Mouse (Mus musculus): Measurements from ENCODE around the gene A730071L15Rik. TPM values are rescaled to one million over a fixed set of nuclear protein-coding genes. Genes with fewer than 3 reads are reported as not detected.

Gene A730071L15Rik
- total RNA-seq, 1 experiment from 2014 or later: 1.9 TPM

- ATAC-seq (replicated peaks; ENCODE audit: insufficient number of reproducible peaks, low FRiP score, low TSS enrichment, poor library complexity, severe bottlenecking): no peak
These were observed 21.1 kb upstream of the A730071L15Rik start for GRCm38 (mm10) chr11:6178673-6179166.

GRCm38 (mm10) chr11:6179194-6179593 lies 20.6 kb upstream of the A730071L15Rik start:
- ATAC-seq (replicated peaks; ENCODE audit: insufficient number of reproducible peaks, low FRiP score, low TSS enrichment, poor library complexity, severe bottlenecking): no peak

GRCm38 (mm10) chr11:6180811-6181399 lies 18.9 kb upstream of the A730071L15Rik start:
- no peak for ATAC-seq (replicated peaks; ENCODE audit: insufficient number of reproducible peaks, low FRiP score, low TSS enrichment, poor library complexity, severe bottlenecking)

GRCm38 (mm10) chr11:6183246-6183645 lies 16.6 kb upstream of the A730071L15Rik start:
- no peak for ATAC-seq (replicated peaks; ENCODE audit: insufficient number of reproducible peaks, low FRiP score, low TSS enrichment, poor library complexity, severe bottlenecking)

GRCm38 (mm10) chr11:6184202-6184935 lies 15.5 kb upstream of the A730071L15Rik start:
- no peak for ATAC-seq (replicated peaks; ENCODE audit: insufficient number of reproducible peaks, low FRiP score, low TSS enrichment, poor library complexity, severe bottlenecking)

GRCm38 (mm10) chr11:6187399-6187798 lies 12.4 kb upstream of the A730071L15Rik start:
- no peak for ATAC-seq (replicated peaks; ENCODE audit: insufficient number of reproducible peaks, low FRiP score, low TSS enrichment, poor library complexity, severe bottlenecking)

DNA sequence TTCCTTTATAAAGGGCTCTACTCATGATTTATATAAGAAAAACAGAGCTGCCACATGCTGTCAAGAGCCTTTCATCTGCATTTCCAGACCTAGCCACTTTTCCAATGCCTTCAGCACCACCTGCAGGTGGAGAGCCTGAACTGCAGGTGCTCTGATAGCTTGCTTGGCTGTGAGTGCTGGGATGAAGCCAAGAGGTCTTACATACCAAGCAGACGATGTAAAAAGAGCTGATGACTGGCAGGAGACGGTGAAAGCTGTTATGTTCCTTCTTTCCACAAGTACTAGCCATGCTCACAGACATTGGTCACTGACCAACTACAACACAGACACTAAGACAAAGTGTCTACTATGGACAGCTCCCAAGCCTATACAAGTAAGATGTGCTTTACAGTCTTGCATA lies 12.0 kb upstream of the A730071L15Rik start:
- ATAC-seq (replicated peaks; ENCODE audit: insufficient number of reproducible peaks, low FRiP score, low TSS enrichment, poor library complexity, severe bottlenecking): peak; percentile 95

GRCm38 (mm10) chr11:6196780-6197179 lies 3.0 kb upstream of the A730071L15Rik start:
- no peak for ATAC-seq (replicated peaks; ENCODE audit: insufficient number of reproducible peaks, low FRiP score, low TSS enrichment, poor library complexity, severe bottlenecking)

DNA sequence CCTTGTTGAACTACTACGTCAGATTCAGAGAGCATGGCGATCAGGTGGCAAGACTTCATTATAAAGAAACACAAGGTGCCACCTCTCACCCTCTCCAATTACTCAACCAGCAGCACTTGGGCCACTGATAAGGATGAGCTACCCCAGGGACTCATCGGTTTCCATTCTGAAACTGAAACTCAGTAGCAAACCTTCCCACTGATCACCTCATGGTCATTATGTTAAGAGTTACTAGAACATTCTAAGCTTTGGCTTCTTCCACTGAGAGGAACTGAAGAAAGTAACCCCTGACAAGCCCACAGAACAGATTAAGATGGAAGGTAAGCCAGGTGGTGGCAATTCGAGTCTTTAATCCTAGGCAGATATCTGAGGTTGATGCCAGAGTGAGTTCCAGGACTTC lies 1.4 kb upstream of the A730071L15Rik start:
- ATAC-seq (replicated peaks; ENCODE audit: insufficient number of reproducible peaks, low FRiP score, low TSS enrichment, poor library complexity, severe bottlenecking): no peak

- peak; percentile 91 for ATAC-seq (replicated peaks; ENCODE audit: insufficient number of reproducible peaks, low FRiP score, low TSS enrichment, poor library complexity, severe bottlenecking)
These were observed 299 bp downstream of the A730071L15Rik start, which contains the start of gene Nudcd3 for GRCm38 (mm10) chr11:6200087-6200569. Gene Nudcd3 (minus strand): TSS chr11:6200415.

DNA sequence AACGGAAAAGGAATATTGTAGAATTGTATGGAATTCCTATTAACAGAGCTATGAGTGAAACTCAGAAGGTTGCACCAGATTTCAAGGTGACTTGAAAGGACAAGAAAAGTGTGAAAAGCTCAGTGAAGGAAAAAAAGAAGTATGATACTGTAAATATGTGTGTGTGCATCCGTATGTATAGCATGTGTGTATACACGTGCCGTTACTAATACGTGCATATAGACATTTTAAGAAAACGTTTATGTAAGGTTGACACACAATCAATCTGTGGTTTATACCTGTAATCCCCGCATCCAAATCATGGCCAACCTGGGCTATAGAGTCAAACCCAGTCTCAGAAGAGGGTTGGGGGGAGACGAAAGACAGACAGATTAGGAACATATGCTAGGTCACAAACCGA lies 741 bp downstream of the A730071L15Rik start:
- ATAC-seq (replicated peaks; ENCODE audit: insufficient number of reproducible peaks, low FRiP score, low TSS enrichment, poor library complexity, severe bottlenecking): 0 out of 2 replicates have a peak, but pooled peaks have one; percentile 9

DNA sequence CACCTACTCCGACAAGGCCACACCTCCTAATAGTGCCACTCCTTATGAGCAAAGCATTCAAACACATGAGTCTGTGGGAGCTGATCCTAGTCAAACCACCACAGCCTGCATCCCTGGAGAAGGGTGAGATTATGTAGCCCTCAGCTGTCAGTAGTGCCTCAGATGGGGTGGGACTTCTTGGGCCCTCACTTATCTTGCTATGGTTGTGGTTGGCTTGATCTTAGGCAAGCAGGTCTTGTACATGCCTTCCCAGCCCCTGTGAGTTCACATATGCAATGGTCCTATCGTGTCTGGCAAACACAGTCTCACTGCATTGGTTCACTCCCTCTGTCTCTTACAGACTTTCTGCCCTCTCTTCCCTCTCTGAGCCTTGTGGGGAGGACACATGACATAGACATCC lies 7.3 kb downstream of the A730071L15Rik start:
- no peak for ATAC-seq (replicated peaks; ENCODE audit: insufficient number of reproducible peaks, low FRiP score, low TSS enrichment, poor library complexity, severe bottlenecking)

GRCm38 (mm10) chr11:6208158-6208557 lies 8.3 kb downstream of the A730071L15Rik start:
- no peak for ATAC-seq (replicated peaks; ENCODE audit: insufficient number of reproducible peaks, low FRiP score, low TSS enrichment, poor library complexity, severe bottlenecking)

- ATAC-seq (replicated peaks; ENCODE audit: insufficient number of reproducible peaks, low FRiP score, low TSS enrichment, poor library complexity, severe bottlenecking): no peak
These were observed 17.0 kb downstream of the A730071L15Rik start for GRCm38 (mm10) chr11:6216834-6217233.

DNA sequence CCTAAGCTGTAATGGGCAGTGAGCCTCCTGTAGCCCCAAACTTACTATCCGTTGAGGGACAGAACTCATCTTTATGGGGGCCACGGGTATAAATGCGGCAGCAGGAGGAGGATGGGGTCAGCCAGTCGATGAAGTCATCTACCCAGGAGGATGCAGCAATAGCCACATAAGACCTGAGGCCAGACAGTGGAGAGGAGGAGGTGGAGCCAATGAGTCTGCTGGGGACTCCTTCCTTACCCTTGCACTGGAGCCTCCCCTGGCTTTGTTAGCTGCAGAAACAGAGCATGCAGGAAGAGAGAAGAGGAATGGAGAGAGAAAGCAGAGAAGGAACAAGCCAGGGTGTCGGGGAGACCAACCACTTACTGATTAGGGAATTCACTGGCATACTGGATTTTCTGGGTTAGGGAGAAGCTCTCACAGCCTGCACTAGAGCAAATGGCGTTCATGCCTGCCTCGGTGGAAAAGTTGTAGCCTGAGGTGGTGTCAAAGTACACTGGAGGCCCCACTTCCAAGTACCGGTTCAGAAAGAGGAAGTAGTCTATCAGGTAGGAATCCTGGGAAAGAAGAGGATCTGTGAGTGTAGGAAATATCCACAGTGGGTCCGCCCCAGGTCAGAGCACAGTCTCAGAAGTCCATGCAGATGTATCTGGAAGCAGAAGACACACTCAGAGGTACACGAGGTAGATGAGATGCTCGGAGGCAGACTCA lies 18.5 kb downstream of the A730071L15Rik start:
- no peak for ATAC-seq (replicated peaks; ENCODE audit: insufficient number of reproducible peaks, low FRiP score, low TSS enrichment, poor library complexity, severe bottlenecking)

DNA sequence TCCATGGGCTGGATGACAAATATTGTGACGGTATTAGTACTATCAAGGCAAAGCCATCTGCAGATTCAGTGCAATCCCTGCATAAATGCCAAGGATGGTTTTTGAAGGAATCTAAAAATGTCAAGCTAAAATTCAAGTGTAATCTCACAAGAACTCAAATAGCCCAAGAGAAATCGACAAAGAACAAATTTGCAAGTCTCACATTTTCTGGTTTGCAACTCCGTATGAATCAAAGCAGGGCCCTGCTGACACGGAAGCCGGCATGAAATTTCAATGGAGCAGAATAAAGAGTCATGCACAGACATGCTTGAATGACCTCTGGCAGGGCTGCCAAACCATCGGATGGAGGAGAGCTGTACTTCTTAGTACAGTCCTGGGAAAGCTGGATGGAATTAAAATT lies 20.1 kb downstream of the A730071L15Rik start:
- no peak for ATAC-seq (replicated peaks; ENCODE audit: insufficient number of reproducible peaks, low FRiP score, low TSS enrichment, poor library complexity, severe bottlenecking)

GRCm38 (mm10) chr11:6222187-6222586 lies 22.4 kb downstream of the A730071L15Rik start:
- no peak for ATAC-seq (replicated peaks; ENCODE audit: insufficient number of reproducible peaks, low FRiP score, low TSS enrichment, poor library complexity, severe bottlenecking)

DNA sequence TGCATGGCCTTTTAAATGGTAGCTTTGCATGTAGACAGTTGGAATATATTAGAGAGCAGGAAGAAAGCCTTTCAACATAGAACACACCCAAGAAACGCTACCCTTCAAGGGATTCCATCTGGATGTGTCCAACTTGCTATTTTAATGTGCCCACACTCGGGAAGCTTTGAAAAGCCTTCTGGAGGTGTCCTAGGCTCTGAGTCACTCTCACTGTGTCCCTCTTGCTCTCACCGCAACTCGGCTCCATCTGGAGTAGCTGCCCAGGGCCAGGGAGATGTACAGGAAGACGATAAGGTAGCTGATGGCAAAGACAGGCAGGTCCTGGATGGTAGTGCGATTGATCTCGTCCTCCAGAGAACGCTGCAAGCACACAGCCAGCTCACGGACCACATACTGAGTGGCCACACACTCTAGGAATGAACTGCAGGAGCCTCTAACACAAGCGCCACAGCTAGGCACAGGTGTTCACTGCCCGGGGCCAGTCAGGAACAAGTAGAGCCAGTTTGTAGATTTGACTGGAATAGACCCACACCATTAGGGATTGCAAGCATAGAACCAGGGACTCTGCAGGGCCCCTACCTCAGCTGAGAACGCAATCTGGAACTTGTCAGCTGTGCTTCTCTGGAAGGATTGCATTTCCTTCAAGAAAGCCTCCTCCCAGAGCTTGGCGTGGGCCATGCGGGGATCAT lies 24.9 kb downstream of the A730071L15Rik start:
- ATAC-seq (replicated peaks; ENCODE audit: insufficient number of reproducible peaks, low FRiP score, low TSS enrichment, poor library complexity, severe bottlenecking): no peak

- no peak for ATAC-seq (replicated peaks; ENCODE audit: insufficient number of reproducible peaks, low FRiP score, low TSS enrichment, poor library complexity, severe bottlenecking)
These were observed 30.2 kb downstream of the A730071L15Rik start, which contains the start of gene Npc1l1 for GRCm38 (mm10) chr11:6230012-6230411. Gene Npc1l1 (minus strand): TSS chr11:6230143.
